Mouse (Mus musculus) thymus, postnatal 10 days (tissue): ENCODE measurements at regions not wholly inside any gene's neighbourhood (a gene's known extent, or its start where the extent isn't known, plus 50 kb on each side); places are given as distances from the start of the nearest gene placed in this dataset.
A peak's percentile ranks its signal among the peaks of the same experiment; 100 is the strongest.
"Not testable (repeated sequence)": the region's sequence is repeated elsewhere in the genome, so short reads cannot be mapped to it uniquely, and the experiment has no call there.

Experiments
- DNase-seq, 2 experiments: peaks; one replicate each; pipeline ENCODE4 v3.0.0; 2021; ENCODE audit warnings: low spot score in 2 of 2

DNA sequence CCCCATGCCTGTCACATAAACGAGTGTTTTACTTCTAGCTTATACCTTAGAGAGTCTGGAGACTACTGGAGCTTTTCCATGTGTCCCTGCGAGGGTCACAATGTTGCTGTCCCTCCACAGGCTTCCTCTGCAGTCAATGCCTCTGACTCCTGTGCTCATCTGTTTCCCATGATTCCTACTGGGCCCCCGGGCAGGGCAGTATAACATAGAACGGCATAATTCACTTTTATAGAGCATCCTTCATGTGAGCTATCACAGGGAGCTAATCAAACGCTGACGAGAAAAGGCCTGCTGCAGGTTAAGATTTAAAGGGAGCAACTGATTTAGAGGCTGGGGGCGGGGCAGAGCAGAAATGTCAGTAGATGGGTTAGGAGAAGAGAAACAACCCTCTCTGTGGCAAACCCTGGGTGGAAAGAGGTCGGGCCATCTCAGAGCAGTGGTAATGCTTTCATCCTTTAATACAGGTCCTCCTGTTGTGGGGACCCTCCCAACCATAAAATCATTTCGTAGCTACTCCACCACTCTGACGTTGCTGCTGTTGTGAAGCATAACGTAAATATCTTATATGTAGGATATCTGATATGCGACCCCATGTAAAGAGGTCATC is 168.5 kb upstream of the Cdkn3 start:
- DNase-seq, result no peak

DNA sequence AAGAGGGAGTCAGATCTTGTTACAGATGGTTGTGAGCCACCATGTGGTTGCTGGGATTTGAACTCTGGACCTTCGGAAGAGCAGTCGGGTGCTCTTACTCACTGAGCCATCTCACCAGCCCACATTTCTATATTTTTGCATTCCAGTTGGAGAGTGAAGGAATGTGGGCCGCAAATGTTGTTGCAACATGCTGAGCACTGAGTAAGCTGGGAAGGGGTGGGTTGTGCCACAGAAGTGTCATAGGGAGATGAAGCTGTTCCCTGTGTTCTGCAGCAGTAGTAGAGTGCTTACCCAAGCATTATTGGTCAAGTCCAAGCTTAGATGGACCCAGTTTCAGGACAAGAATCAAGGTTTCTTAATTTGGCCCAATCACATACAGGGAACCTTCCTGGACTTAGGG is 169.1 kb upstream of the Cdkn3 start:
- no peak for DNase-seq

- DNase-seq, result no peak
These were observed 174.2 kb upstream of the Cdkn3 start for GRCm38 (mm10) chr14:46586093-46586492.

- DNase-seq, result peak; percentile 9 to 21
These were observed 182.0 kb upstream of the Cdkn3 start for GRCm38 (mm10) chr14:46578051-46579000.

DNA sequence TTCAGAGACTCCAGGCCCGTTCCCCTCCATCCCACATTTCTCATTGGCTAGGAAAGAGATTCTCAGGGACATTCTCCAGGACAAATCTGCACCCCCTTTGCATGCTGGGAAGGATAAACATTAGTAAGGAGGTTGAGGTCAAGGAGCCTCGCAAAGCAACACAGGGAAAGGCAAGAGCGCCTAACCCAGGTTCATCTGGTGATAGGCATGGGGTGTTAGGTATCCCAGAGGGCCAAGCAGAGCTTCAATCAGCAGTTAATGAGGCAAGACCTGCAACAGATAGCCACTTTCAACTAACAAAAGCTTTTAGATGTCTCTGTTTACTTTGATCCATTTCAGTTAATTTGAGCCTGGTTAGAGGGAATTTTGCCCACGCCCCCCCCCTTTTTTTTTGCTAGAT is 184.5 kb upstream of the Cdkn3 start:
- DNase-seq, result no peak

DNA sequence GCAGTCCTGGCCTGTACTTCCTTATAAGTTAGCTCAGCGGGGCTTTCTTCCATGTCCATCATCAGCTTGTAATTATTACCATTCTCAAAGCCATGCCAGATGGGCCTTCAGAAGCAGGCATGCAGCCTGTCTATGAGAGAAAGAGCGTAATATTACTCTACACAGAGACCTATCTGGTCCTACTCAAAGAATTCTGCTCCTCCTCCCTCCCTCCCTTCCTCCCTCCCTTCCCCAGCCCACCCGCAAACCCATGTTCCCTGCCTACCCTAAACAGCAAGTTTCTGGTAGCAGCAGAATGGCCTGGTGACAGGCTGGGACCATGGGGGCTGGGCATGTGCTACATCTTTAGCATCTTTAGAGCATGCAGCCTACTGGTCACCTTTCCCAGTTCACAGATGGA is 184.9 kb upstream of the Cdkn3 start:
- no peak for DNase-seq

- DNase-seq, result no peak
These were observed 182.9 kb upstream of the Bmp4 start for GRCm38 (mm10) chr14:46573401-46573800.

- DNase-seq, result not testable (repeated sequence)
These were observed 182.5 kb upstream of the Bmp4 start for GRCm38 (mm10) chr14:46572972-46573371.

GRCm38 (mm10) chr14:46571841-46572240 is 181.4 kb upstream of the Bmp4 start:
- DNase-seq, result no peak

DNA sequence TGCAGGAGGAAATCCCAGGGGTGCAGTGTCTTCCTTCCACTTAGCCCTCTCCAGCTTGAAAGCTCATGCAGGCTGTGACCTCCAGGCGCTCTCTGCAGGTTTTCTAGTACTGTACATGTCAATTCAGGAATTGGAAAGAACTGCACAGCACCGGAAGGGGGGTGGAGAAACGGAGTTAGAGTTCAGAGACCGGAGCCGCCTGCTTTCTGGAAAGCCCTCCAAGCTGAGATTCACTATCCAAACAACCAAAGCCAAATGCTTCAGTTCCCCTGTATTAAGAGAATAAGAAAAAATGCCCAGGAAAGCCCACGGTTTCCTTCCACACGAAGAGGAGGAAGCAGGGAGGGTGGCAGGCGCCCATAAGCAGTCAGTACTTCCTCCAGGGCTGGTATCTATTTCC is 178.8 kb upstream of the Bmp4 start:
- no peak for DNase-seq

GRCm38 (mm10) chr14:46567411-46567780 is 176.9 kb upstream of the Bmp4 start:
- DNase-seq, result no peak

GRCm38 (mm10) chr14:46566681-46567410 is 176.4 kb upstream of the Bmp4 start:
- no peak for DNase-seq

DNA sequence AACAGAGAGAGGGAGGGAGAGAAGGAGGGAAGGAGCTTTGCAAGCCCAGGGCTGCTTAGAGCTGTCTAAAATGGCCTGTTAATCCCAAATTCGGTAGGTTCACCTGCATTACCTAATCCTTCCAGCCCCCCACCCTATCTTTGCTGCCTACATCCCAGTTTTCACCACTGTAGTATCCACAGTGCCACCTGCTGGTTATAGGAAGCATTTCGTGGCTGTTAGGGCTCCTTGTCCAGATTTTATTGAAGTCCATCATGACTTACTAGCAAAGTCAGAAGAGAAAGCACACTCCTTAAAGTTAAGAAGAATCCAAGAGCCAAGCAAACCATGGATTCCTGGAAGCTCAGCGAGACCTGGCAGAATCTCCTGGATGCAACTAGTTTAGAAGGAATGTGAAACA is 174.5 kb upstream of the Bmp4 start:
- DNase-seq, result peak in 1 of 2 experiments; percentile 10

GRCm38 (mm10) chr14:46562016-46562415 is 171.5 kb upstream of the Bmp4 start:
- no peak for DNase-seq

- DNase-seq, result no peak
These were observed 162.8 kb upstream of the Bmp4 start for GRCm38 (mm10) chr14:46553239-46553638.

GRCm38 (mm10) chr14:46546146-46546545 is 155.7 kb upstream of the Bmp4 start:
- no peak for DNase-seq

GRCm38 (mm10) chr14:46539466-46540187 is 149.2 kb upstream of the Bmp4 start:
- DNase-seq, result no peak

DNA sequence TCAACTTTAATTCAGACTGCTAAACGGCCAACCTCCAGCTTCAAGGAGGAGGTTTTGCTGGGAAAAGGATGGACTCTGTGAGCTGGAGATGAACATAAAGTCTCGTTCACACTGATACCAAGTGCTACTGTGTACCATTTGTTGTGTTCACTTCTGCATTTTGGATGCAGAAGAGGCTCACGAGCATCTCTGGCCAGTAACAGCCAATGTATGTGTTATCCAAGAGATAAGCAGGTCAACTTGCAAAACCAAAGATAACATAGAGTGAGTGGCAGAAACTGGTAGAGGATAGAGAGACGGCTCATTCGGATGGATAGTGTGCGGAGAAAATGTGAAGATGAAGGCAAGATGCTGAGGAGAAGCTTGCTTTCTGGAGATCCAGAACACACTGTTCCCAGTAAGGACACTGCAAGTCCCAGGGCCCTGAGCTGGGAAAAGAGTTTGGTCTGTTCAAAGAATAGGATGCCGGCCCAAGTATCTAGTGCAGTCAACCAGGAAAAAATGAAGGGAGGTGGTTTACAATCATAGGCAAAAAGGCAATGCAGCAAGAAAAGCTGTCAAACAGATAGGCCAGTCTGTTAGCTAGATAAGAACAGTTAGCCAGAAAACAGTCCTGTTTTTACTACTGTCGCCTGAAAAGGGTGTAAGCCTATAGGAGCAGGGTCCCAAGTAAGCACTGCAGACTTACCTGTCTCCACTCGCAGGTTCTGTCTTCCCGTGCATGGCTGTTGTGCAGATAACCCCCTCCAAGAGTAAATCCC is 145.7 kb upstream of the Bmp4 start:
- no peak for DNase-seq

- DNase-seq, result no peak
These were observed 142.2 kb upstream of the Bmp4 start for GRCm38 (mm10) chr14:46532697-46533096.

- no peak for DNase-seq
These were observed 140.0 kb upstream of the Bmp4 start for GRCm38 (mm10) chr14:46530452-46530851.

DNA sequence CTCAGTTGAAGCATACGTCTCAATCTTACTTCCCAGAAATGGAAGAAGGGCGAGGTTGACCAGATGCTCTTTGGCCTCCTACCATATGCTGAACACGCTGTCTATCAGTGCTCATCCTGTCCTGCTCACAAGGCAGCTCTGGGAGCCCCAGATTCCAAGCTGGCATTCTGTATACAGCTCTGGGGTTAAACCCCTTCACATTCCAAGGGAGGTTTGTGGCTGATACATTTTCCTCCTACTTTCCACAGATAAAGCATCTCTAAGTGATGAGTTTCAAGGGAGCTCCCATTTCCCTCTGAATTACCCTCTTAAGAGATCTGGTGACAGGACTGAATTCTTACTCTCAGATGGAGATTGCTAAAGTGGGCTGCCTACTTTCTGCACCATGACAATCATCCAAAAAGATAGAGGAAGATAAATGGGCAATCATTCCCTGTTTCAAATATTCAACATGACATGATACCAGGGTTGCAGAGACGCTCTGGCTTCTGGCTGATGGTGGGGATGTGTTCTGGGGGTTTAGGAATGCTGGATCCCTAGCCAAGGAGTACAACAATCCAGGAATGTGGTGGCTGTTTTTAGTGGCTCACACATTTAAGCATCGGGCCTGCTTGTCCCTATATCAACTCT is 138.7 kb upstream of the Bmp4 start:
- no peak for DNase-seq
